Mouse (Mus musculus) liver, postnatal 0 days (tissue): ENCODE results near the gene Lrch3.

Source experiments
- CTCF ChIP-seq: sonication (generic); IDR thresholded peaks from 2 replicates; pipeline ENCODE4 v1.5.1; 2016; ENCODE audit warnings: antibody characterized with exemption, low read depth
- EP300 ChIP-seq: IDR thresholded peaks from 2 replicates; pipeline ENCODE4 v1.6.1; 2016; ENCODE audit warnings: antibody characterized with exemption, low read depth, mild to moderate bottlenecking

- TF ChIP-seq CTCF (no peak), EP300 (no peak)
Observed at GRCm38 (mm10) chr16:33063267-33063666, 149.4 kb downstream of the Lrch3 start.
